Mouse (Mus musculus) lung, postnatal 0 days (tissue): Measurements from ENCODE around the gene Pfkp. TPM values are rescaled to one million over a fixed set of nuclear protein-coding genes. Genes with fewer than 3 reads are reported as not detected.

Experiments
- ATAC-seq: fragments of 200-750 bp; cut with Nextera tagmentation; 2 replicates; pipeline ENCODE4 v1.8.0; 2017; ENCODE audit warnings: moderate library complexity
- DNase-seq: peaks from one replicate; pipeline ENCODE4 v3.0.0-alpha.2; 2016; ENCODE audit warnings: low spot score
- H3K27ac ChIP-seq: fragments of 300-500 bp; sonication (generic); 2 replicates; pipeline ENCODE4 v1.5.1; 2014; ENCODE audit warnings: antibody characterized with exemption, mild to moderate bottlenecking, low read length, mixed read lengths
- H3K27me3 ChIP-seq: fragments of 300-500 bp; sonication (generic); replicated peaks from 2 replicates; pipeline ENCODE4 v1.6.1; 2014; ENCODE audit warnings: low read length, mixed read lengths; ENCODE audit not compliant: insufficient read depth
- H3K36me3 ChIP-seq: fragments of 300-500 bp; sonication (generic); 2 replicates; pipeline ENCODE4 v1.6.1; 2014; ENCODE audit warnings: low read length, mixed read lengths; ENCODE audit not compliant: insufficient read depth
- H3K4me1 ChIP-seq: fragments of 300-500 bp; sonication (generic); 2 replicates; pipeline ENCODE4 v1.6.1; 2014; ENCODE audit warnings: antibody characterized with exemption, low read depth, low read length, mixed read lengths; ENCODE audit not compliant: insufficient read depth
- H3K4me2 ChIP-seq: fragments of 300-500 bp; sonication (generic); replicated peaks from 2 replicates; pipeline ENCODE4 v1.6.1; 2014; ENCODE audit warnings: low read depth, mild to moderate bottlenecking, low read length, moderate library complexity, mixed read lengths
- H3K4me3 ChIP-seq: fragments of 300-500 bp; sonication (generic); 2 replicates; pipeline ENCODE4 v1.5.1; 2014; ENCODE audit warnings: low read depth, low read length
- H3K9ac ChIP-seq: fragments of 300-500 bp; sonication (generic); replicated peaks from 2 replicates; pipeline ENCODE4 v1.6.1; 2014; ENCODE audit warnings: low read depth, mild to moderate bottlenecking
- H3K9me3 ChIP-seq: fragments of 300-500 bp; sonication (generic); 2 replicates; pipeline ENCODE4 v1.6.1; 2016; ENCODE audit warnings: low read length, mixed read lengths
- CTCF ChIP-seq: IDR thresholded peaks from 2 replicates; pipeline ENCODE4 v1.5.1; 2016; ENCODE audit warnings: antibody characterized with exemption, mild to moderate bottlenecking
- EP300 ChIP-seq: IDR thresholded peaks from 2 replicates; pipeline ENCODE4 v1.6.1; 2016; ENCODE audit warnings: antibody characterized with exemption, mild to moderate bottlenecking, control low read depth
- WGBS: fragments of 180-500 bp; shearing (Covaris S2); extraction: QIAGEN DNeasy Blood & Tissue Kit; methylation state at CpG from one replicate; pipeline ENCODE4 v1.1.7; 2014; 5-methylcytosine and 5-hydroxymethylcytosine counted together
- polyA plus RNA-seq: library from polyadenylated mRNA; unstranded; fragments of >200 nt; fragmentation: Nextera tagmentation; extraction: Ambion mirVana; gene quantifications from 2 replicates; pipeline ENCODE4 v1.2.1, GENCODE M21; 2015

Pfkp gene
- polyA plus RNA-seq, 1 experiment from 2014 or later: 23.1 TPM

DNA sequence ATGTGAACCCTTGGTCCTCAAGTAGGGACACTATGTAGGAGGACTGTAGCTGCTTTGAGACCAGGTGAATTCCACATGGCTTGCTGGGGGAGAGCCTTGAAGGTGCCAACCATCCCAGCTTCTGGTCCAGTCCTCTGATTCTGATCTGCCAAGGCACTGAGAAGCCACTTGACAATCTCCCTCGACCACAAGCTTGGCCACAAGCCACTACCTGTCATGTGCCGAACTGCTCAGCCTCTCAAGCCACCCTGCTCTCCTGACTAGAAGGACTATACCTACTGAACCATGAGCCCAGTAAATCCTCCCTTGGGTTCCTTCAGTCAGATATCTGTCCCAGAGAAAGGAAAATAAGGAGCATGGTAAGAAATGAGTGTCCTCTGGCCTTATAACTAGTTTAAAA is 24.0 kb downstream of the Pfkp start:
- no peak overlapping the region for H3K27ac ChIP-seq
- peaks cover 3% of the 10 kb centered on the region; the same call in 1 of the 2 replicates for H3K4me1 ChIP-seq
- TF ChIP-seq CTCF (no peak), EP300 (no peak)
- DNase-seq (no peak), ATAC-seq (no peak)
- no peak overlapping the region for H3K4me2 ChIP-seq
- no peak overlapping the region for H3K9ac ChIP-seq
- WGBS: 37% methylated on average over 2 of the region's 2 CpGs
- no peaks in the 10 kb centered on the region for H3K36me3 ChIP-seq
- H3K9me3 ChIP-seq: no peaks in the 10 kb centered on the region
- H3K27me3 ChIP-seq: no peaks in the 10 kb centered on the region
- H3K4me3 ChIP-seq: no peak overlapping the region

DNA sequence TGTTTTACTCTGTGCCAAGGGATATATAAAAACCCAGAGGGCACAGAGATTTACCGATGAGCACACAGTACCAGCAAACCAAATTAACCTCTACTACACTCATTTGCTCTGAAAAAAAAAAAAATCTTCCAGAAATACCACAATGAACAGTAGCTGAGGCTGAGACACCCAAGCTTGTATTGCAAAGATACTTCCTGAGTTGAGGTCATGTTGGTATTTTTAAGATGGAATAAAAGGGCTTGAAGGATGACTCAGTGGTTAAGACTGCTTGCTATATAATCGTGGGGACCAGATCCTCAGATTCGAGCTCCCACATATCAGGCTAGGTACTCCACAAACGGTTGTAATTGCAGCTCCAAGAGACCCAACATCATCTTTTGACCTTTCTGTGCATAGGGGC is 24.5 kb downstream of the Pfkp start:
- TF ChIP-seq EP300 (no peak), CTCF (no peak)
- Histone ChIP-seq H3K4me1 (peaks cover 3% of the 10 kb centered on the region; the same call in 1 of the 2 replicates), H3K27ac (no peak overlapping the region), H3K9ac (no peak overlapping the region), H3K27me3 (no peaks in the 10 kb centered on the region), H3K4me2 (no peak overlapping the region), H3K9me3 (no peaks in the 10 kb centered on the region), H3K4me3 (no peak overlapping the region), H3K36me3 (no peaks in the 10 kb centered on the region)
- no peak for ATAC-seq
- 66% methylated on average over 4 of the region's 4 CpGs for WGBS
- no peak for DNase-seq

DNA sequence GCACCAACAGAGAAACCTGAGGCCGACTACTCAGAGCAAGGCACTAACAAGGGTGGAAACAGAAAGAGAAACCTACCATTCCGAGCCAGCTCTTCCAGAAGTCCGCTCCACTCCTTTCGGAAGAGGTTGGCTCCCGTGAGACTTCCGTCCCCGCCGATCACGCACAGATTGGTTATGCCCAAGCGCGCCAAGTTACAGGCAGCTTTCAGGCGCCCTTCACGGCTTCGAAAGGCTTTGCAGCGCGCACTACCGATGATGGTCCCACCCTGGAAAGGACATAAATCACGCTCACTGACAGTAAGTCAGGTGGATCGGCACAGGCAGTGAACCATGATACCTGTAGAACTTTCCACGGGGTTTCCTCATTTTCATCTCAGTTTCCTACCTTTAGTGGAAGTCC is 26.7 kb downstream of the Pfkp start:
- no peak for ATAC-seq

DNA sequence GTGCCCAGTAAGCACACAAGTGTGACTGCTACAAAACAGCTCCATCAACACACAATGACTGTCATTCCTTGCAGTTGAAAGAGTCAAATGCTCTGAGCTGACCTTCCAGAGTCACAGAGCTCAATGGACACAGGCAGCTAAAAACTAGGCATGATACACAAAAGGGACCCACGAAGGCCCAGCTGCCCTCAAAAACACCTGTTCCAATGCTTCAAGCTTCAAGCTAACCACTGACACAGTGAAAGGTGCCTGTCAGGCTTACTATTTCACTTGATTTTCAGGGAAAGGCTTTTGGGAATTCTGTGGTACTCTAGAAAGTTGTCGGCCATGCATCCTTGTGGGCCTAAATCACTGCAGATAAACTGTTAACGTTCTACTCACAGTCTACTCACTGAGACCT is 28.3 kb downstream of the Pfkp start:
- H3K36me3 ChIP-seq: no peaks in the 10 kb centered on the region
- no peak overlapping the region for H3K27ac ChIP-seq
- H3K4me3 ChIP-seq: no peak overlapping the region
- no peak overlapping the region for H3K4me2 ChIP-seq
- TF ChIP-seq CTCF (no peak), EP300 (no peak)
- ATAC-seq (no peak), DNase-seq (no peak)
- H3K9me3 ChIP-seq: no peaks in the 10 kb centered on the region
- no peaks in the 10 kb centered on the region for H3K27me3 ChIP-seq
- no peak overlapping the region for H3K9ac ChIP-seq
- H3K4me1 ChIP-seq: no peaks in the 10 kb centered on the region
- WGBS: 86% methylated on average over 3 of the region's 3 CpGs

More for the DNA sequence above, 26.7 kb downstream of the Pfkp start:
- H3K4me1 ChIP-seq: peaks cover 2% of the 10 kb centered on the region; the same call in 1 of the 2 replicates
- TF ChIP-seq EP300 (no peak), CTCF (no peak)
- H3K9ac ChIP-seq: no peak overlapping the region
- no peaks in the 10 kb centered on the region for H3K36me3 ChIP-seq
- H3K4me3 ChIP-seq: no peak overlapping the region
- H3K4me2 ChIP-seq: no peak overlapping the region
- H3K27me3 ChIP-seq: no peaks in the 10 kb centered on the region
- DNase-seq: no peak
- H3K9me3 ChIP-seq: no peaks in the 10 kb centered on the region
- H3K27ac ChIP-seq: no peak overlapping the region
- WGBS: 95% methylated on average over 20 of the region's 20 CpGs

DNA sequence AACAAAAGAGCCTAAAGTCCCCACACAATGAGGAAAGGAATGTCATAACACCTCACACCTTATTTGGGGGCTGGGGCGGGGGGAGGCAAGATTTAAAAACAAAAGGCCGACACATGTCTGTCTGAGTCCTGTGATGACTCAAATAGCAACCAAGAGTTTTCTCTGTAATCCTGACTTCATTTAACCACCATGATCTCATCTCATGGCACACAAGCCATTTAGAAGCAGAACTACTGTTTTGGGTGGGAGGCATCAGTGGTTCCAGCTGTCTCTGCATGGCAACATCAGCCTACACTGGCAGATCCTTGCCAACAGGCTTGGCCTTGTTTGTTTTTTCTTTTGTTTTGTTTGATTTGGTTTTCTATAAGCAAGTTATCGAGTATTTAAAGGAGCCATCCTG is 29.9 kb downstream of the Pfkp start:
- H3K9me3 ChIP-seq: no peaks in the 10 kb centered on the region
- H3K4me1 ChIP-seq: no peaks in the 10 kb centered on the region
- H3K9ac ChIP-seq: no peak overlapping the region
- no peak overlapping the region for H3K4me2 ChIP-seq
- H3K4me3 ChIP-seq: no peak overlapping the region
- TF ChIP-seq CTCF: no peak
- TF ChIP-seq EP300: no peak
- no peak overlapping the region for H3K27ac ChIP-seq
- H3K27me3 ChIP-seq: no peaks in the 10 kb centered on the region
- no peak for ATAC-seq
- H3K36me3 ChIP-seq: no peaks in the 10 kb centered on the region
- no peak for DNase-seq
- 77% methylated on average over 3 of the region's 3 CpGs for WGBS

DNA sequence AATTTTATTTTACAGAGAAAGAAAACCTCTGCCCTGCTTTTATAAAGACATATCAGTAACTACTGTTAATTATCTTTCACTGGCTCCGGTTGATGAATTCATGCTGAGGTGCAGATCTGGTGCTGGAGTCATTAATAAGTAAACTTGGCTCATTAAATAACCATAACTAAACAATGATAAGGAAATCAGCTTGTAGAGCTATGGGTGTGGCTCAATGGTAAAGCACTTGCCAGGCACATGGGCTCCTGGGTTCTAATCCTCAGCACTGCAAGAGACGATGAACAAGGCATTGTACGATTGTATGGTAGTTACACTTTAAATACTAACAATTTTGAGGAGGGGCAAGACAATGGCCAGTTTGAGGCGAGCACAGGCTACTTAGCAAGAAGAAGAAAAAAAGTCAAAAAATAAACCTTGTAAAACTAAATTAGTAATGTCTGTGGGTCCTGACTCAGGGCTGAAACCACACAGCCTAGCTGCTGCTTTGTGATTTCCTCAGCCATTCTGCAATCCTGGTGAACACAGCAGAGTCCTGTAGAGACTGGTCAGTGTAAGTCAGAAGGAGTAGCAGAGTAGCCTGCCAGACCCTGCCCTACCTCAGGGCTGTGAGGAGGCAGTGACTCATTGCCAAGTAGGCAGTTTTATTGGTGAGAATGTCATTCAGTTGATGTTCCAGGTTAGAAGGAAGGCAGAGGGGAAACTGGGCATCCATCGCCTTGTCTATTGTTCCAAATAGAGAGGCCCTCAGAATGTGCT is 34.7 kb downstream of the Pfkp start:
- no peak overlapping the region for H3K27ac ChIP-seq
- no peaks in the 10 kb centered on the region for H3K27me3 ChIP-seq
- H3K4me1 ChIP-seq: no peaks in the 10 kb centered on the region
- TF ChIP-seq CTCF: no peak
- TF ChIP-seq EP300: no peak
- 89% methylated on average over 5 of the region's 5 CpGs for WGBS
- H3K4me3 ChIP-seq: no peak overlapping the region
- H3K36me3 ChIP-seq: no peaks in the 10 kb centered on the region
- no peak overlapping the region for H3K9ac ChIP-seq
- H3K9me3 ChIP-seq: no peaks in the 10 kb centered on the region
- H3K4me2 ChIP-seq: no peak overlapping the region
- DNase-seq (no peak), ATAC-seq (no peak)
